Comparison of ENCODE assay signal across 10 mouse cellular contexts in genomic region chr11:114040391-114041035, GRCm38 (mm10). TPM values are rescaled to one million over a fixed set of nuclear protein-coding genes. Genes with fewer than 3 reads are reported as not detected.
DNase-seq lines count a peak whose midpoint lies in the region; ATAC-seq and TF ChIP-seq lines count a peak whose summit lies in the region.
"Had no signal": no experiment of that assay in that cellular context is flagged by ENCODE, and none has a peak within 500 bp of the region (broad histone marks: within the 10 kb centered on the region; RNA-seq: fewer than 3 reads in every experiment).

No protein-coding gene starts in this region.

- no peaks in the 10 kb centered on the region for H3K27me3 ChIP-seq in kidney, adult 2 months (replicated peaks; ENCODE audit: control insufficient read depth, insufficient read depth, low read length)
- H3K27me3 ChIP-seq in heart, embryonic 12.5 days (replicated peaks), result no peaks in the 10 kb centered on the region
- no peaks in the 10 kb centered on the region for H3K27me3 ChIP-seq in limb, embryonic 13.5 days
- no peaks in the 10 kb centered on the region for H3K27me3 ChIP-seq in stomach, embryonic 15.5 days (replicated peaks)

- H3K9me3 ChIP-seq in heart, embryonic 12.5 days (replicated peaks), result no peaks in the 10 kb centered on the region
- no peaks in the 10 kb centered on the region for H3K9me3 ChIP-seq in limb, embryonic 13.5 days
- H3K9me3 ChIP-seq in stomach, embryonic 15.5 days, result no peaks in the 10 kb centered on the region

- no peak for TF ChIP-seq POLR2A in kidney, adult 2 months (IDR thresholded peaks at IDR 0.05; ENCODE audit: low read depth, low read length)

- H3K4me3 ChIP-seq in kidney, adult 2 months (ENCODE audit: insufficient read depth, low read depth, low read length), result no peak overlapping the region
- no peak overlapping the region for H3K4me3 ChIP-seq in heart, embryonic 12.5 days
- H3K4me3 ChIP-seq in limb, embryonic 13.5 days, result no peak overlapping the region
- H3K4me3 ChIP-seq in stomach, embryonic 15.5 days (replicated peaks), result no peak overlapping the region
- H3K4me3 ChIP-seq: erythroblast, embryonic 14.5 days; myocyte had no signal

- no peak for TF ChIP-seq CTCF in kidney, adult 2 months (conservative IDR thresholded peaks at IDR 0.05; ENCODE audit: insufficient read depth, insufficient read length, low read depth, low read length)

- no peak overlapping the region for H3K9ac ChIP-seq in heart, embryonic 12.5 days
- no peak overlapping the region for H3K9ac ChIP-seq in limb, embryonic 13.5 days
- no peak overlapping the region for H3K9ac ChIP-seq in stomach, embryonic 15.5 days

- DNase-seq in kidney, adult 2 months, result peak; percentile 28
- no peak for DNase-seq in kidney, adult 11 months
- DNase-seq in cerebellum, postnatal 25 days, result peak; percentile 47 to 65
- DNase-seq in ovary, adult 18-20 months (ENCODE audit: low spot score), result no peak
- DNase-seq in B cell, adult 2 months, result no peak

- WGBS in kidney, adult 2 months, result 17% methylated on average over 10 of the region's 10 CpGs
- WGBS in heart, embryonic 12.5 days, result 7% methylated on average over 10 of the region's 10 CpGs
- WGBS in limb, embryonic 13.5 days, result 21% methylated on average over 9 of the region's 10 CpGs
- 10% methylated on average over 10 of the region's 10 CpGs for WGBS in stomach, embryonic 15.5 days

- H3K4me2 ChIP-seq in heart, embryonic 12.5 days, result peak overlapping the region; percentile 36
- no peak overlapping the region for H3K4me2 ChIP-seq in limb, embryonic 13.5 days (replicated peaks)
- H3K4me2 ChIP-seq in stomach, embryonic 15.5 days, result no peak overlapping the region

- H3K36me3 ChIP-seq in kidney, adult 2 months (ENCODE audit: control insufficient read depth, insufficient read depth, low read length), result no peaks in the 10 kb centered on the region
- H3K36me3 ChIP-seq in heart, embryonic 12.5 days, result no peaks in the 10 kb centered on the region
- H3K36me3 ChIP-seq in limb, embryonic 13.5 days, result no peaks in the 10 kb centered on the region
- H3K36me3 ChIP-seq in stomach, embryonic 15.5 days, result no peaks in the 10 kb centered on the region

- no peak overlapping the region for H3K27ac ChIP-seq in kidney, adult 2 months (ENCODE audit: insufficient read depth, low read depth, low read length)
- H3K27ac ChIP-seq in heart, embryonic 12.5 days (ENCODE audit: poor library complexity, severe bottlenecking), result peak overlapping the region; percentile 86
- H3K27ac ChIP-seq in limb, embryonic 13.5 days, result no peak overlapping the region
- H3K27ac ChIP-seq in stomach, embryonic 15.5 days, result 0 out of 2 replicates have a peak overlapping the region, but pooled peaks have one; percentile 11

- peak; percentile 87 for ATAC-seq in heart, embryonic 12.5 days (ENCODE audit: insufficient number of reproducible peaks, low FRiP score)
- peak; percentile 59 for ATAC-seq in limb, embryonic 13.5 days (ENCODE audit: low FRiP score, low read depth)
- peak; percentile 57 for ATAC-seq in stomach, embryonic 15.5 days (ENCODE audit: insufficient read depth, low FRiP score, low read depth)

- H3K4me1 ChIP-seq in kidney, adult 2 months (ENCODE audit: control insufficient read depth, insufficient read depth, low read length), result no peaks in the 10 kb centered on the region
- peaks cover 56% of the 10 kb centered on the region for H3K4me1 ChIP-seq in heart, embryonic 12.5 days (replicated peaks)
- peaks cover 21% of the 10 kb centered on the region for H3K4me1 ChIP-seq in limb, embryonic 13.5 days
- H3K4me1 ChIP-seq in stomach, embryonic 15.5 days, result peaks cover 13% of the 10 kb centered on the region

RNA-seq across cellular contexts. Expression of gene Sdk2, which starts 26.3 kb away (rescaled TPM):
- polyA plus RNA-seq in kidney, adult 2 months (2012; rRNA removed), result 0.46 and 0.63 TPM in 2 replicates
- polyA plus RNA-seq in heart, embryonic 12.5 days (2016; fragmentation: Nextera tagmentation; extraction: Ambion mirVana), result 3.3 and 4.3 TPM in 2 replicates
- 4.3 and 5.8 TPM in 2 replicates for polyA plus RNA-seq in limb, embryonic 13.5 days (2015; fragmentation: Nextera tagmentation; extraction: Ambion mirVana)
- polyA plus RNA-seq in stomach, embryonic 15.5 days (2015; fragmentation: Nextera tagmentation; extraction: Ambion mirVana), result 3.0 and 3.2 TPM in 2 replicates

Comparison
In these comparisons a context has a peak if more than half of its experiments do, and no peak if none do; other contexts are left out.
1. DNase-seq: peak in kidney, adult 2 months (single experiment) and cerebellum, postnatal 25 days (2 of 2); none in kidney, adult 11 months (single experiment), ovary, adult 18-20 months (single experiment) and B cell, adult 2 months (0 of 2).
2. H3K27ac ChIP-seq: peak in heart, embryonic 12.5 days (single experiment) and stomach, embryonic 15.5 days (single experiment); none in kidney, adult 2 months (single experiment) and limb, embryonic 13.5 days (single experiment).
3. Peak in every context shown above with its lines, with median percentiles within 50 percentile points of each other: ATAC-seq.